Mouse (Mus musculus) hindlimb bud, embryonic 11.5 days (tissue): ENCODE data around the gene Tmem108.

Source experiments
- DNase-seq: peaks from one replicate; pipeline ENCODE4 v3.0.0-alpha.2; 2012; ENCODE audit warnings: low read depth, low spot score; ENCODE audit errors: extremely low spot score

Tmem108 gene

DNA sequence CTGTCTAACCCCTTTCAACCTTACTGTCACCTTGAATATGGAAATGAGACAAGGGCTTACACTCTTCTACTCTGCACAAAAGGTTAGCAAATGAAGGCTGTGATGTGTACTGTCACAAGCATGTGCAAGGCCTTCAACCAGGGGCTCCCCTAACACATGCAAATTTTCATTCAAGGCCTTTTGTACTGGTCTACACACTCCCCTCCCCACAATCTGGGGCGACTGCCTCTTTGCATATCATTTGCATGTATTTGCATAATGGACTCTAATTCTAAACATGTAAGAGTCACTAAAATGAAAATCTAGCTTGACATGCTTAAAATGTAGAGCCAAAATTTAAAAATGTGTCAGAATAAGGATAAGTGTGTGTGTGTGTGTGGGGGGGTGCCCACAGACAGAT, 257.0 kb downstream of the Tmem108 start:
- no peak for DNase-seq

DNA sequence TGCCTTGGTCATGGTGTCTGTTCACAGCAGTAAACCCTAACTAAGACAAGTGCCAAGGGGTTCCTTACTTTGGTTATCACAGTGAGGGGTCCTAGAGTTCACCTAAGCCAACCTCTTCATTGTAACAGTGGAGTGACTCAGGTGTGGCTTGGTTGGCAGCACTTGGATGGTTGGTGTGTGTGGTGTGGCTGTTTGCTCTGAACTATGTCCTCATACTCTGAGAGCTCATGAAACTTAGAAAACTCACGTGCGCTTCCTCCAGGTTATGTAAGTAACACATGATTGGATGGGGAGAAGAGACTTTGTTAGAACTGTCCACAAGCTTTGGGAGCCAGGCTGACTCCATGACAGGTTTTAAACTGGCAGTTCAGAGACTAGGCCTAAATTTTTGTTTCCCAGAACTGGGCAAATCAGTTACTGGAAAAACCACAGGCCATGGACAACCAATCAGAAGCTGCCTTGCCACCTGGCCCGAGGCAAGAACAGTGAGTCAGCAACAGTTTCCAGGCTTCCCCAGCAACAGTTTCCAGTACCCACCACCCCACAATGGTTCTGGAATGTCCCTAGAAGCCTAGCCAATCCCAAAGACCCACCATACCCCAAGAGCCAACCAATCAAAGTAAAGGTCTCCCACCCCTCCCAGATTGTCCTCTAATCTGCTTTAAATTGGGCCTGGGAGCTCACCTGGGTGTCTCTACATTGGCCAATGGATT, 257.9 kb downstream of the Tmem108 start:
- DNase-seq = no peak

DNA sequence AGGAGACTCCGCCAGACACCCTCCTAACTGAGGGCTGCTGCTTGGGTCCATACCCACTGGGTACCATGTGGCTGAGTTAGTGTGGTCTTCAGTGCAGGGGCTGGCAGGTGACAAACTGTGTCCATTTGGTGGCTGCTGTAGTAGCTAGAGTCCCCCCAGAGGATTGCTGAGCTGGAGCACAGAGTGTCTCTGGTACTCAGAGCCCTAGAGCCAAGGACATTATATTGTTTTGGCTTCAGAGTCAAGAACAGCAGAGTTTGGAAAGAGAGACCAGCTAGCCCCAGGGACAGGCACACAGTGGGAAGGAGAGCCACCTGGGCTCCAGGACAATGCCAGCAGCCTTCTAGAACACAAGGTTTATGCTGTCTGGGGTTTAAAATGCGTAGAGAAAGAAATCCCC, 259.0 kb downstream of the Tmem108 start:
- no peak for DNase-seq

DNA sequence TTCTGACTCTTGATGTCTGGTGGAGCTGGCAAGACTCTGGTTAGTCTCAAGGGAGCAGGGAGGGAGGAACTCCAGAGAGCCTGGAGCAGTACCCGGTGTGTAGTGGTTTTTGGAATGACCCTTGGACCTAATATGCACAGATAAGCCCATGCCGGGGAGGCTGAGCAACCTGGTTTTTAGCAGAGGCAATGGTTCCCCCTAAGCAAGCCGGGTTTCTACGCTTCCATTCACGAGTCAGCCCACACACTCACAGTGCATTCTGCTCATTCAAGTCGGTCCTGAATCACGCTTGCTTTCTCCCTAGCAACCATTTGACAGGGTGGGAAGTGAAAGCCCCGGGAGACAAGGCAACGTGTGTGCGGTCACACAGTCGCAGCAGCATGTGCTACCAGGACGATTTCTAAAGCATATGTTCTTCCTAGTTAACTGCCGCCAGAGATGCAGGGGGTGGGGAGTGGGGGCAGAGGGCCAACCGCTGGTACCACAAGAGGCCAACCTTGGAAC, 259.7 kb downstream of the Tmem108 start:
- DNase-seq = no peak

DNA sequence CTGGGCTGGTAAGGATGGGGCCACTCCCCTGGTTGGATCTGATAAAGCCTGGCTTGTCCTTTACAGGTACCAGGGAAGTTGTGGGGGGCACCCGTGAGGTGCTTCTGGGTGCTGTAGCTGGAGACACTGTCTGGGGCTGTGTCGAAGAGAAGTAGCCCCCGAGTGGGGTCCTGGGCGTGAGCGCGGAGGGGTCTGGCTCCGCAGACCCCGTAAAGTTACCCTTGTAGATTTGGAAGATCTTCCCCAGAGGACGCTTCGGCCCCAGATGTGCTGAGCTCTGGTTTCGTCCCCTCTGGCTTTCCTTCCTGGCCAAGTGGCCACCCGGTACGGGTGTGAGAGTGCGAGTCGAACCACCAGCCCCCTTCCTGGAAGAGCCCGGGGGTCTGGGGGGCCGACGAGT, 262.3 kb downstream of the Tmem108 start:
- DNase-seq = no peak

DNA sequence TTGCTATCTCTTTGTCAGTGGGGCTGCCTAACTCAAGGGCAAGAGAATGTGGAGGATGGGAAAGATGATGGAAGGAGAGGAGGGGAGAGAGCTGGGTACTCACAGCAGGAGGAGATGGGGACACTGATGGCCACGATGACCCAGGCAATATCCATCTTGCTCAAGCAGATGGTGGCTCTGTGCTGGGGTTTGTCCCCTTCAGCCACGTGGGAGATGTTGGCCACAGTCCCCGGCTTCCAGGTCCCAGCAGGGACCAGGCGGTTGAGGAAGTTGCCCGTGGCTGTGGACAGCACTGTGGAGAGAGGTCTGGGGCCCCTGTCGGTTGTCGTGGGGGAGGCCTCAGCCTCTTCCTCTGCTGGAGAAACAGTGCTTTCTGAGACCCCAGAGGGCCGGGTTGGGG, 262.9 kb downstream of the Tmem108 start:
- no peak for DNase-seq

DNA sequence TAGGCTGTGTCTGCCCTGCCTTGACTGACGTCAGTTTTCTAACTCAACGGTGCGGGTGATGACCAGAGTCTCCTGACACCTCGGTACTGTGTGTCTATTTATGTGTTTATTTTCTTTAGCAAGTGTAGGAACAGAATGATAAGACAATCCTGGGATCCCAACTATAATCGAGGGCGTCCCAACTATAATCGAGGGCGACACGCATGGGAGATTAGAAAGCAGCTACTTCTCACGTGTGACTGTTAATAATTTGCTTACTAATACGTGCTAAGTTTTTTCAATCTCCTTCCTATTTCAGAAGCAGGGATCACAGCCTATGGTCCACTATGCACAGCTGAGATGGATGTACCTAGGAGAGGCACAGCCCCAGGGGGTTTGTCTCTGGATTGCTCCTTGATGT, 266.2 kb downstream of the Tmem108 start:
- no peak for DNase-seq

DNA sequence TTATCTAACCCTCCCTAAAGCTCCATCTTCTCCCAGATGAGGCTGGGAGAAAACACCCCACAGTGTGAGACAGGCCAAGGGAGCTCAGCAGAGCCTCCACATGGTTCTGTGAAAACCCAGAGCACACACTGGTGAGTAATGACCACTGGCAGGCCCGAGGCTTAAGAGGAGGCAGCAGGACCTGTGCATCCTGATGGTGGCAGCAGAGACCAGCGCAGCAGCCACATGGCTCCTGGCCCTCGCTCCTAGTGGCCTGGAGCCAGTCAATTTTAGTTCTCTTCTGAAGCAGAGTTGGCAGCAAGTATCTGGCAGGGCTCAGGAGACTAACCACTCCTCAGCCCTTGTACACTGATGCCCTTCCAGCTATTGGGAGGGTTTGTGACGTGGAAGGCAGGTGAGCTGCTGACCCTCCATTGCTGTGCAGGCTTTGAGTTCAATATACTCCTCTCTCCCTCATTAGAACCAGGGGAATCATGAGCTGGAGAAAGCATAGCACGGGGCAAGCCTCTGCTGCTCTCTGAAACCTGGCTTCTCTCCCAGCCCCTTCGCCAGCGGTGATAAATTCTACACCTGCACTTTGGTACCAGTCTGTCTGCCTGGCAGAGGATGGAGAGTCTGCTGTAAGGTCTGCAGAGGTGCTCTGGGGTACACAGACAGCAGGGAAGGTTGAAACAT, 267.2 kb downstream of the Tmem108 start:
- DNase-seq = no peak

DNA sequence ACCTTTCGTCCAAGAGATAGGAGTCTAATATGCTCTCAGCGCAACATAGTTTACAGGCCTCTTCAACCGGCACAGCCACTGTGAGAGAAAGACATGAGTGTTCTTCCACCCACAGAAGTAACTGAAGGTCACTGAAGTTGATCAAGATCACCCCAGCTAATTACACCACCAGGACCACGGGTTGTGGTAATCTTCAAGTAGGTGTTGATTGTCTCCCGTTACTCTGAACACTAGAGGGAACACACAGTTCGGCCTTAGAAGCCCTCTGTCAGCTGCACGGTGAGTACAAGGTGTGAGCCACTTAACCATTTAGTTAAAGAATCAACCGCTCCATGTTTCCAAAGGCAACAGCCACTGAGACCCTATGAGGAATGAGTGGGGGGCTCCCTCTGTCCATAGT, 269.7 kb downstream of the Tmem108 start:
- no peak for DNase-seq

DNA sequence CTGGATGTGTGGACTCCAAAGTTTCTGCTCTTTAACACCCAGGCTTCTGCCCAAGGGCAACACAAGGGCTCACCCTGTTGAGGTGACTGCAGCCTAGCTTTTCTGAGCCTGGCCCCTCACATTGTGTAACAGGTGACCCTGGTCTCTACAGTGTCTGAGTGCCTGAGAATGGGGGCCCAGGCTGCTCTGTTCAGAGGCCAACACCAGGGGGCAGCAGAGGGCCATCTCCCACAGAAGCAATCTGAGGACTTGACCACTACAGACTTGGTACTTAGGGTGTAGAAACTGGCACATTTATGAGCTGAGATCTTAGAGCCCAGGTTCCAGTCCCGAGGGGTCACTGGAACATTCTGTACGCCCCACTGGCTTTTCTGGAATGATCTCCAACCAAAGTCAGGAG, 271.2 kb downstream of the Tmem108 start:
- DNase-seq = peak; percentile 46

DNA sequence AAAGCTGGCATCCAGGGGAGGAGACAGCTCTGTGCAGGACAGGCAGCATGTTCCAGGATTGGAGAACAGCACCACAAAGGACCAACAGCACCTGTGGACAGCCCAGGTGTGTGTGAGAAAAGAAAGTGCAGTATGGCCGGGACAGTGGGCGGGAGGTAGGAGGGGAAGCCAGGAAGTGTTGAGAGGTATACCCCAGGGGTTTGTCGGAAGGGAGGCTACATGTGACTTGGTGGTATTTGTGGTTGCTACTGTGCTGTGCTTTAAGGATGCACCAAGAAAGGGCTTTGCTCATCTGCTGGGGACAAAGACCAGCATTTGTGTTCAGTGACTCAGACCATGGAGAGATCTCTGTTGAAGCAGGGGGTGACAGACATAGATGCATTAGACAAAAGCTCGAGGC, 271.8 kb downstream of the Tmem108 start:
- no peak for DNase-seq

DNA sequence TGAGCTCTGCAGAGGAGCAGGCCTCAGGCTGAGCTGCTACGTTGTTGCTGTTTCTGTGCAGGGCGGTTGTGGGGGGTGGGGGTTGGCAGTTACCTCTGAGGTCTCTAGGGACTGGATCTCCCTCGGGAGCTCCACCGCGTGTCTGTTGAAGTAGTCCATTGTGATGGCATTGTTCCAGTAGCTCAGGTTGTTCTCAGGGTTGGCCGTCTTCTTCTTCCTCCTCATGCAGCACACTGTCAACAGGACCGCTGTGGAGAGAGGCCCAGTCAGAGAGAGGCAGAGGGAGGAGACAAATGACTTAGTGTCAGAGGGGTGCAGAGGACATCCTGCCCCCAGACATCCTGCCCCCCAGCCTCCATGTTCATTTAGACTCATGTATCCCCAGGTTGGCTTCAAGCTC, 272.5 kb downstream of the Tmem108 start:
- no peak for DNase-seq

DNA sequence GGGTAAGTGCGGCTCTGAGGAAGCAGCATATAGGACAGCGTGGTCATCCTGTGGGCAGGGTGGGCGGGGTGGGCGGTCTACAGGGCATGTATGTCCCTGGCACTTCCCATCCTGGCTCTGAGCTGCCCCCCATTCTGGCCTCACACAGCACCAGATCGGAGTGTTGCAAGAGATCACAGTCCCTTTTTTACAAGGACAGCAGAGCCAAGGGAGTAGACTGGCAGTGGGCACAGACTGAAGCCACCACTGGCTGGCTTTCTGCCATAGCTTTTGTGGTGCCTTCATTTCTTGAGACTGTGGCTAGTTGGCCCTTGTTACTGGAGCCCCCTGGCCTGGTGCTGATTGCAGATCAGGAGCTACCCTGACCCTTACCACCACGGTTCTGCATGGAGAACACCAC, 275.4 kb downstream of the Tmem108 start:
- no peak for DNase-seq

DNA sequence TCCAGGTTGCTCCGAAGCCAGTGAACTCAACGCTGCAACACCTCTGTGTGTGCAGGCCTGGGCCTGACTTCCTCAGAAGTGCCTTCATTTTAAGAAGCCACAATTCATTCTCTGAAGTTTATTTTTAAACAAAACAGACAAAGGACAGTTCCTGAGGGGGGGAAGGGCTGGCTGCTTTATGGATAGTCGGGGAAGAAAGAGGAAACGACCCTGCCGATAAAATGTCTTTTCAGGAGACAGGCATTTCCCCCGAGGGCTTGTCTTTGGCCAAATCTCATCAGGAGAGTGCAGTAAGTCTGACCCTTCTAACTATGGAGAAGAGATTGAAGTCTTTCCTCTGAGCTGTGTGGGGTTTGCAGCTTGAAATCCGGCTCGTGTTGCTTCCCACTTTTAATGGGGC, 276.0 kb downstream of the Tmem108 start:
- DNase-seq = no peak

DNA sequence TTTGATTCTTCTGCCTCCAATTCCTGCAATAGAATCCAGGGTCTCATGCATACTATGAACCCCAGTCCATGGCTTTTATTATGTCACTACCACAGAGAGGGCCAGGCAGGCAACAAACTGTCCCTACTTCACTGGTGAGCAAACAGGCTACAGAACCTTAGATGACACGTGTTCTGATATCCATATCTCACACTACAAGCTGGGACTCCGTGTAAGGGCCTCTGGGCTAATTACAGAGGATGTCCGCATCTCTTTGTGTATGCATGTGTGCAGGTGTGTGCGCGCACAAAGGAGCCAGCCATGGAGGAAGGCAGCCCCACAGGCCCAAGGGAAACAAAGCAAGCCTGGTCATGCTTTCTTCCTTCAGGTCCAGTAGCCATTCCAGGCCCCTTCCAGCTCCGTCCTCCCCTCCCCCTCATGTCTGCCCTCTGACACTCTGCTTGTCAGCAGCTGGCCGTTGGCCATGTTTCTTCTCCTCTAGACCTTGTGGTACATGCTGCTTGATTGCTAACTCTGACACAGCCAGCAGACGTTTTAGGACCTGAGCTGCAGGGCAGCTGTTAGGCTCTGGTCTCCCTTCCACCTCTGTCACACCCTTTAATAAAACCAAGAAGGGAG, 280.9 kb downstream of the Tmem108 start:
- DNase-seq = no peak

DNA sequence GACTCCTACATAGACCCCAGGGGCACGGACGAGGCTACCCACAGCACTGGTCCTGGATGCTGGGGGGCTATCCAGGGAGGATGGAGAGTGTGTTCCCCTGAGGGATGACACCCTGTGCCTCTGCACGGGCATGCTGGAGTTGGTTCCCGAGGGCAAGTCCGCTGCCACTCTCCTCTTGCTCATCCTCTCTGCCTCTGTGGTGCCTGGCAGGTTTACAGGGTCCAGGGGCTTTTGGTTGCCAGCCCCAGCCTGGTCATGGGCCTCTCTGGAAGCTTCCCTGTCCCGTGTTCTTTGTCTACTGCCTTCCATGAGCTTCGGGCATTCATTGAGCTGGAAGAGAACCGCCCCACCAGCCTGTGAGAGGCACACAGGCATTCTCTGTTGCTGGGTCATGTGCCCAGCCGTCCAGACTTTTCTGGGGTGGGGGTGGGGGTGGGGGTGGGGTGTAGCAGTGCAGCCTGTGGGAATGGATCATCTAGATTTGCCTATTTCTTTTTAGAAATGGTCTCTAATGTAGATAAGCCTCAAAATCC, 281.5 kb downstream of the Tmem108 start, which contains the start of gene Bfsp2:
Gene Bfsp2, minus strand, starts transcription at position 377 of the 533 bp plus-strand sequence.
- no peak for DNase-seq

DNA sequence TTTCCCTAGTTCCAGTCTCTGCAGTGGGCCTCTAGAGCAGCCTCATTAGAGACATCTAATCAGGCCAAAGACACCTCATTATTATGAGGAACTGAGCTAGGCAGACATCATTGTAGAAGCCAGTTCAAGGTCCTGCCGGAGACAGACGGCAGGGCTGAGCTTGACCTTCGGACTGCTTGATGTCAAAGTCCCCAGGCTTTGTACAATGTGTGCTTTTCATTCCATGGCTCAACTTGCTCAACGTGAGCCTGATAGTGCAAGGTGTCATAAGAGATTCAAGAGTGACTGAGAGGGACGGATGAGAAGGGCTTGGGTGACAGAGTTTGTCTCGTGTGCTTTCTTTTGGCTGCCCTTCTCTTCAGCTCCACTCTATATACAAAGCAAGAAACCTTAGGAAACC, 286.2 kb downstream of the Tmem108 start:
- no peak for DNase-seq

DNA sequence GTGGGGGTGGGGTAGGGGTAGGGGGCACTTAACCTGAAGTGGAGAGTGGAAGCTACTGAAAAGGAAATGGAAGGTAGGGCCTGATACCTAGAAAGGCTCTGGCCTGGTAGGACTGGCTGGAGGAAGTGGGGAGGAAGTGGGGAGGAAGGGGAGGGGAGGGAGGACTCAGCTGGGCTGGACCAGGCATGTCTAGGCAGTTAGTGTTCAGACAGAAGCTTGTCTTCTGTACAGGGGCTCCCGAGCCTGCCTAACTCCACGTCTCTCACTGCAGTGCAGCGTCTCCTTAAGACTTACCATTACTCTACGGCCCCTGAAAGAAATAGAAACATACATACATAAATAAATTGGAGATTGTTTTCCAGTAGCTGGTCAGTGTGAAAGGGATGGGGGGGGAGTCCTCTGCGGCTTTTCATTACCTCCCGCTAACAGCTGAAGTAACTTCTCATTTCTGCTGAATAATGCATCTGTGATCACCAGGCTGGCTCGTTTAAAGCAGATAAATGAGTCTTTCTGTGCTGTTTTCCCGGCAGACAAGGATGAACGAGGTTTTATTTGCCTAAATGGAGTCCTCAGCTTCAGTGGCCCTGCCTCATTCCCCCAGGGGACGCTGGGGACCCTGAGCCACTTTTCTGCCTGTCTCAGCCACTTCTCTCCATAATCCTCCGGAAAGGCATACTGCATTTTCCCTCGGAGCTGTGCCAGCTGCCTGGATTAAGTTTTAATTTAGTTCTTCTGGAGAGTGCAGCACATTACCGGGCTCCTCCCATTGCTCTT, 287.5 kb downstream of the Tmem108 start:
- DNase-seq = no peak

DNA sequence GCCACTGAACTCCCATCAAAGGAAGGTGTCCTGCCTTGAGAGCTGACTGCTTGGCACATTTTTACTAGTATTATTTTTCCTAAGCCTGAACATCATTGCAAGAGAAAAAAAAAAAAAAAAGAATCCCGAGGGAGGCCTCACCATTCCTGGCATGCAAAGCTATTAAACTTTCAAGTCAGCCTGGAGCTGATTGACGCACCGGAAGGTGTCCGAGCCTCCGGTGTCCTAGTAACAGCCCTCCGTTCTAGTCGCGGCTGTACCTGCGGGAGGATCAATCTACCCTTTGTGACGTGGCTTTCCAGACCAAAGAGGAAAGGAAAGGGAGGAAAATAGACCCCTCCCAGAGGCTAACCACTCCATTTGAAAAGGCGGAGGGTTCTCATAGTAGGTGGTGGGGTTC, 289.9 kb downstream of the Tmem108 start:
- no peak for DNase-seq

DNA sequence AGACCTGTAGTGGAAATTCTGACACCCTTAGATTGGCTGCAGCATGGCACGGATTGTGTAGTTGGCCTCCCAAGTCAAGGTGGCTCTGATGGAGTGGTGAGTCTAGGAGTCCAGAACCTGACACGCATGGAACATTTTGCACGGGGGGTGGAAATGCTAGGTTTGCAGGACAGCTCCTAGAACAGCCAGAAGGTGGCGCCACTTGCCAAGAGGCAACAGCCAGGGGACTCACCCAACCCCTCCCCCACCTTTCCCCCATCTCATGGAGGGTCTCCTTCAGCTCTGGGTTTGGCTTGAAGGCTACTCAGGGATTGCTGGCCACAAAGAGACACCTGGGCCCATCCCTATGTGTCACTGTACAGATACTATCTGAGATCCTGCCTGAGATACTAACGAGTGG, 292.1 kb downstream of the Tmem108 start:
- DNase-seq = no peak

DNA sequence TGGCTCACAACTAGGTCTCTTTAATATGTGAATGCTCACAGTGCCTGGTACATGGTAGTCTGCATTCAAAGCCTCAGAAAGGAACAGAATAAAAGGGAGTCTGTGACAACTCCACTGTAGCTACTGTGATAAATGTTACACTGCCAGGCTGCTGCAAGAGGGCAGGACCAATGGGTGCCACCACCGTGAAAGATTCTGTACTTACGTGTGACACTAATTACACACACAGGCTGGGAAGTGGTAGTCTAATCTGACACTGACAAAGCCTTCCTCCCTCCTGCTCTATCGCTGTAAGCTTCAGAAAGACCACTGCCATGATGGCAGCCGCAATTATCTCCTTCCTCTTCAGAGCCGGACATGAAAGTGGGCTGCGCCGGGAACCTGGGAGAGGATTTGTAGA, 292.7 kb downstream of the Tmem108 start:
- DNase-seq = no peak
